Mouse (Mus musculus) spleen, postnatal 14 days (tissue): ENCODE measurements around the gene Mettl23.
A peak's percentile ranks its signal among the peaks of the same experiment; 100 is the strongest.
"Not testable (repeated sequence)": the region's sequence is repeated elsewhere in the genome, so short reads cannot be mapped to it uniquely, and the experiment has no call there.

ENCODE experiments used
- DNase-seq, 2 experiments: peaks; one replicate each; pipeline ENCODE4 v3.0.0; 2021 to 2022; ENCODE audit warnings: low spot score in 2 of 2

Gene Mettl23

DNA sequence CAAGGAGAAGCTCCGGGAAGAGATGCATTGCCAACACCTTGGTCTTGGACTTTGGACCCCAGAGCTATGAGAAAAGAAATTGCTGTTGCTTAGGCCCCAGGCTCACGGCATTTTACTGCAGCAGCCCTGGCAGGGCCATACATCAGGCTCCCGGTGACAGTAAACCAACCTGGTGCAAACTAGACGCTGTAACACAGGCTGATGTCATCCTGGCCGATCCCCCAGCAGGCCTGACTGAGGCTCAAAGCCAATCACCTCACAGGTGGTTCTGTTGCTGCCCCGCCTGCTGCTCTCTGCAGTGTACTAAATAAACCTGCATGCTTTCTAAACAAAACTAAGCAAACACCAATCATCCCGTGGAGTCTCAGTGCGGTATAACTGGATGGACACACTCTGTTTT lies 24.4 kb upstream of the Mettl23 start:
- no peak for DNase-seq

DNA sequence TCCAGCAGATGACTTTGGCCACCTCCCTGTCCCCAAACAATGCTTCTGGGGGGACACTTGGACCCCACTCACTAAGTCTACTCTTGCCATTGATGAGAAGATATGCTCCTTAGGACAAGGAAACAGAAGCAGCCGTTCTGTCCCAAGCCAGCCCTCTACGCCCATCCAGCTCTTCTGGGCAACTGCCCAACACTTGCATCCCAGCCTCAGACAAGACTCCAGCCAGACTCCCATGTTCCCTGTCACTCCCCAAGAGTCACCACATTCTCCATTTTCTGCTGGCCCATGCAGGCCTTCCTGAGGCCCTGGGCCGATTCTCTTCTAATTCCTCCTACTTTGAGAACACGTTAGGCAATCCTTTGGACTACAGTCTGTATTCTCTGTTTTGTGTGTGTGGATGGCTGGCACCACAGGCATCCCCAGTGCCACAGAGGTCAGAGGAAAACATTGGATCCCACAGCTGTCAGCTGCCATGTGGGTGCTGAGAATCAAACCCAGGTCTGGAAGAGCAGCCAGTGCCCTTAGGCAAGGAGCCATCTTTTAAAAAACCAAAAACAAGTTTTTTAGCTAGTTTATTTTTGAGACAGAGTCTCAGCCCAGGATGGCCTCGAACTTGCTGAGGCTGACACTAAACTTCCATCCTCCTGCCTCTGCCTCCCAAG lies 23.0 kb upstream of the Mettl23 start:
- no peak for DNase-seq

DNA sequence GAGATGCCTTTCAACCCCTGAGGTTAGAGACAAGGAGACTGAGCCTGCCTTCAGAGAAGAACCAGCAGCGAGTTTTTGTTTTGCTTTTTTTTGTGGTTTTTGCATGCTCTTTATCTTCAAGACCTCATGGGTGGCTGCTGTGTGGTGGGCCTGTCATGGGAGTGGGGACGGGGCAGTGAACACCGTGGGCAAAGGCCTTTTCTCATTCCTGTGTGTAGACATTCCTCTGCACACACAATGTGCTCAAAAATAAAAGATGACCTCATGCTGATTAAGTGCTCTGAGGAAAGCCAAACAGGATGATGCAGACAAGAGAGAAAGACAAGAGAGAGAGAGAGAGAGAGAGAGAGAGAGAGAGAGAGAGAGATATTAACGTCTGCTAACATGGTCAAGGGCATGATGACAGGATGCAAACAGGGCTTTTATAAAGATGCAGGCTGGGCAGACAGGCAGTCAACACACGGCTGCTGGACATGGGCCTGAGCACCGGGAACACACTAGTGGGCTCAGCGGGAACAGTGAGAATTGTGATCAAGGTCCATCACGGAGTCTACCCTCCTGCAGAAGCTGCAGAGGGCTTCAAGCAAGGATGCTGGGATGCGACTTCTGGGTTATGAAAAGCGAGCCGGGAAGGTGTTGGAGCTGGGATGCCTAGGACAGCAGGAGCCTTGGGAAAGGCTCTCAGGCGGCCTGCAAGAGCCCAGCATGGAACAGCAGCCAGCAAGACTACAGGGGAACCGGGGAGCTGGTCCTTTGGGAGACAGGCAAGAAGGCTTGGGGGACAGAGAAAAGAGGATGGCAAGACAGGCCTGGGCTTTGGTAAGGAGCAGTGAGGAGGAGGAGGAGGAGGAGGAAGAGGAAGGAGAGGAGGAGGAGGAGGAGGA lies 21.8 kb upstream of the Mettl23 start:
- DNase-seq: no peak

DNA sequence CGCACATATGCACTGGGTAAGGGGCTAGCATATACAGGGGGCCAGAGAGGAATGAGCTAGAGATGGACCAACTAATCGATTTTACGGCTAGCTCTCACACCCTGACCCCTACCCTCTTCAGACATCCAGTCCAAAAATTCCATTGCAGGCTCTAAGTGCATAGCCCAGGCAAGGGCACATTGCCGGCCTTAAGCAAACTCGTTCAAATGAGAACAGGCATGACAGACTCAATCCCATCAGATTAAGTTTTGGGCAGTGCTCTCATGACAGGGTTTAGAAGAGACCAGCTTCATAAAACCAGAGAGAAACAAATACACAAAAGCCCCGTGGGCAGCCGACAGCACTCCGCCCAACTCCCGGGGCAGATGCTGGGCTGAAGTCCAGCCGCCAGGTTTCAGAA lies 20.9 kb upstream of the Mettl23 start:
- DNase-seq: no peak

DNA sequence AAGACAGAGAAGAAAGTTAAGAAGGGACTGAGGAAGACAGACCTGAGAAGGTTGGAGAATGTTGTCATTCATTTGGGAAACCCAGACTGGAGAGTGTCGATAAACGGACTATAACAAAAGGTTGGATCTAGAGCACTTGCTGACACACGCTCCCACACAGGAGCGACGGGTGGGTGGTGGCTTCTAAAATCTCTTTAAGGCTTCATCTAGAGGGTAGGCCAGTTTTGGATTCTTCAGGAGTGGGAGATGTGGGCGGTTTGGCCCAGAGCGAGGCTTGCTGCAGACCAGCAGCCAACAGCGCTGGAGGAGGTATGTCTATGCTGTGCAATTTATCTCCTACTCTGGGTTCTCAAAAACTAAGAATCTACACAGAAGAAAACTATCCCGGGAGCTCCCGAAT lies 20.5 kb upstream of the Mettl23 start:
- no peak for DNase-seq

DNA sequence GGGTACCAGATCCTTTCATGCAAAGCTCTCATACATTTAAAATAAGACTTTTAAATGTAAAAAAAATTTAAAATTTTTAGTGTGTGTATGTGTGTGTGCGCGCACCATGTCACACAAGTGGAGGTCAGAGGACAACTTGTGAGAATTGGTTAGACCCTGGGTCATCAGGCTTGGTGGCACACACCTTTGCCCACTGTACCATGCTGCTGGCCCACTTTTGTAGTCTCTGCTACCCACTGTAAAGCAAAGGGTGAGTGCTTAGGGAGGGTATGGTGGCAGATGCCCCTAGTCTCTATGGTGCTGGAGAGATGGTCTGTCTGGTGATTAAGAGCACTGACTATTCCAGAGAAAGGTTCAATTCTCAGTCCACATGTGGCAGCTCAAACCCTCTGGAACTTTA lies 19.8 kb upstream of the Mettl23 start:
- DNase-seq: no peak

DNA sequence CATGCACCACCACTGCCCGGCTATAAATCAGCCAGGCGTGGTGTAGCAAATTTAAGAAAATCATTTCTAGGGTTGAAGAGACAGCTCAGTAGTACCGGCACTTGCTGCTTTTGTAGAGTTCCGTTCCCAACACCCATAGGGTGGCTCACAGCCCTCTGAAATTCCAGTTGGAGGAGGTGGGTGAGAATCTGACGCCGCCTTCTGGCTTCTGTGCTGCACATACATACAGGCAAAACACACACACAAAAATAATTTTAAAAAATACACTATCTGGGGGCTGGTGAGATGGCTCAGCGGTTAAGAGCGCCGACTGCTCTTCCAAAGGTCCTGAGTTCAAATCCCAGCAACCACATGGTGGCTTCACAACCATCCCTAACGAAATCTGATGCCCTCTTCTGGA lies 19.2 kb upstream of the Mettl23 start:
- DNase-seq: not testable (repeated sequence)

DNA sequence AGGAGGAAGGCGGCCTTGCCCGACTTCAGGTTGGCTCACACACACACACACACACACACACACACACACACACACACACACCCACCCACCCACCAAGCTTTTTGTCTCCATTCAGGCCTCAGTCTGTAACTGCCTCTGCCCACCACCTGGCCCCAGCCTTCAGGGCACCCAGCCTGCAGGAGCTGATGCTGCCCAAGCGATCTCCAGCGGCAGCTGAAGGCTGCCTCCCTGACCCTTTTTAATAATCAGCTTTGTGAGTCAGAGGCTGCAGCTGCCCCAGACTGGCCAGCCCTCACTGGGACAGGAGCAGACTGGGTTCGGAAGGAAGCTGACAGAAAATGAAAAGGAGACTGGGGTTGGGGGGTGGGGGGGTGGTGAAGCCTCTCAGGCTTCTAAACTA lies 17.8 kb upstream of the Mettl23 start:
- no peak for DNase-seq

DNA sequence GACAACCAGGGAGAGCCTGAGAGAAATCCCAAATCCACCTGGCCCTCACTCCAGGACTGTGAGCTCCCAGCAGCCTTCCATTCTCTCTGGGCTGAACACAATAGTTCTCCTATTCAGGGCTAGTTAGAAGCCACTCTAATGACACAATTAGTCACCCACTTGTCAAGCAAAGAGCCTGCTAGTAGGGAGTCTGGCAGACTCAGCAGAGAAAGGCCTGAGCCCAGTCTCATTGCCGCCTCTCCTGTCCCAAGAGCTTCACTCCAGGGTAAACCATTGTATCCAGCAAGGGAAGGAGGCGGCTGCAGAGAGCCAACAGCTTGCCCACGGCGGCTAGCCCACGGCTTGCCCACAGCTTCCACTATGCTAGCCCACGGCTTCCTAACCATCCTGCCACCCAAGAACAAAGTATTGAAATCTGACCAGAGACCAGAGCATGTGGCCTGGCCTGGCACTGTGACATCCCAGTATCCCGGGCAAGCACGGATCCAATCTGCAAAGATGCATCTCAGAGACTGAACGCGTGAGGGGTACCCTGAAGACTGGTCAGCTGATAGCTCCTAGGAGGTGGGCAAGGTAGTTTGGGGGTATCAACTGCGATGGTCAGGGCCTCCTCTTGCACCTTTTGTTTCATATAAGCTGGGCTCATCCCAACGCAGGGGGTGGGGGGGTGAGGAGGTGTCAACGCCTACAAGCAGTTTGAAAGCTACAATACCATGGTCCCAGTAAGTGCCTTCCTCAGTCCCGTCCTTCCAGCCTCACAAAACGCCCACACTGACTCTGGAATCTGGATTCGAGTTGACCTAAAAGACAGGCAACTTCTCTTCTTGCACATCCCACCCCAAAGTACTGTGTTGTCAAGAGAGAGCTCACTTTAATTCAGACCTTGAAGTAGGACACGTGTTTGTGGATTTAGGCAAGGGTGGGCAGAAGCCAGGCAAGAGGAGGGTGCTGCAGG lies 16.3 kb upstream of the Mettl23 start:
- DNase-seq: no peak

DNA sequence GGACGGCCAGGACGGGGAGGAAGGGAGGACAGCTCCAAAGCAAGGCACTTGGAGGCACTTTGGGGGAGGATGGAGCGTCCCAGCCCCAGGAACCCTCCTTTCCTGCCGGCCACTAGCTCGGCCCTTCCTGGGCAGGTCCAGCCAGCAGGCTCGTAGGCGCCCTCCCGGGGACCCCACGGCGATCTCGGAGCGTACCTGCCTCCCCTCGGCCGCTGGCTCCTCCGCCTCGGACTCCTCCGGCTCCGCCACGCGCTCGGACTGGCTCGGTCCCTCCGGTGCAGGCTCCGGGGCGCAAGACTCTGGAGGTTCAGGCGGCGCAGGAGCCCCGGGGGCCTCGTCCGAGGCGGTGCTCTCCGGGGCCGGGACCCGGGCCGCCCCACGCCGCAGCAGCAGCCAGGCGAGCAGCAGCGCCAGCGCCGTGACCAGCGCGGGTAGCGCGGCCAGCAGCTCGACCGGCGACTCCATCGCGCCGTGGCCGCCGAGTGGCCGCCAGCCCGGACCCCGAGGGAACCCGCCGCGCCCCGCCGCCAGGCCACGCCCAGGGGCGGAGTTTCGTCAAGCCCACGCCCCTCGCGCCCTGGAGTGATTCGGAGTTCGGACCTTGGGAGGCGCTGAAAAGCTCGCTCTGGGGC lies 15.4 kb upstream of the Mettl23 start, which contains the start of gene Mxra7:
Gene Mxra7 (minus strand): TSS at position 513 of the 632 bp plus-strand sequence.
- DNase-seq: peak; percentile 34 to 56

DNA sequence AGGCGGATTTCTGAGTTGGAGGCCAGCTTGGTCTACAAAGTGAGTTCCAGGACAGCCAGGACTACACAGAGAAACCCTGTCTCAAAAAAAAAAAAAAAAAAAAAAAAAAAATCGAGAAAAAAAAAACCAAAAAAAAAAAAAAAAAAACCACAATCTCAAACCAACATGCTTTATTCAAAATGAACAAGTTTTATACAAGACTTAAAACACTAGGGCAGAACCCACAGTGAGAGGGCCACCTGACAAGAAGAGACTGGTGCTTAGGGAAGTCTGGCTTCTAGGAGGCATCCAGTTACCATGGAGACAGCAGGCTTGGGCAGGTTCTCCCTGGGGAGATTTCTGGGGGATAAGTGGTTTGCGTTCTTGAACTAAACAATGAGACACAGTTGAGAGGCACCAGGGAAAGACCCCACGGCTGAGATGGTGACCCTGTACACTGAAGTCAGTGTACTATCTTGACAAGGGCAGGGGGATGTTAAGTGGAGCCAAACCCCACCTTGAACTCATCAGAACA lies 10.8 kb upstream of the Mettl23 start:
- no peak for DNase-seq

DNA sequence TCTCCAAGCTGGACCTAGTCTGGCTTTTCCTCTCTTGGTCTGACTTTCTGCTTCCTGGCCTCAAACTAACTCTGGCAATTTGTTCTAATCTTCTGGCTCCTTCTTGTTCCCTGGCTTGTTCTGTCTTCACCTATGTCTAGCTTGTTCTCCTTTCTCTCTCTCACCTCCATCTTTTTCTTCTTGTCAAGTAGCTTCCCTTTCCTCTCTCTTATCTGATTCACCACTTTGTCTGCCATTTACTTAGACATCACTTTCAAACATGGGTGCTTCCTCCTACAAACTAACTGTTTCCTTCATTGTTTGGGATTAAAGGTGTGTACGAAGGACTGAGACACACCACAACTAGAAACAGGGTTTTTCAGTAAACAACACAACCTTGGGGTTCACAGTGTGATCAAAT lies 8.1 kb upstream of the Mettl23 start:
- no peak for DNase-seq

DNA sequence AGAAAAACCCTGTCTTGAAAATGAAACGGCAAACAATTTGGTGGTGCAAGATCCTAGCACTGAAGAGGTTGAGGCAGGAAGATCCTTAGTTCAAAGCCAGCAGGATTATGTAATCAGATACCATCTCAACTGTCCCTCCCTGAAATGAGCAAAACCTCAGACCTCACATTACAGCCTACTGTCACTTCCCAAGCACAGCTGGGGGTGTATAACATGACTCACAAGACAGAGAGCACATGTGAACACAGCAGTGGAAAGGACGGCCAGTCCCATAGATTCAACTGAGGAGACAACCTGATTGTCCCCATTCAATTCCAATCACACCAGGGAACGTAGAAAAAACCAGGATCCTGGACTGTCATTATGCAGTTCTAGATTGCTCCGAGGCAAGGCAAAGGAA lies 6.8 kb upstream of the Mettl23 start:
- DNase-seq: no peak

DNA sequence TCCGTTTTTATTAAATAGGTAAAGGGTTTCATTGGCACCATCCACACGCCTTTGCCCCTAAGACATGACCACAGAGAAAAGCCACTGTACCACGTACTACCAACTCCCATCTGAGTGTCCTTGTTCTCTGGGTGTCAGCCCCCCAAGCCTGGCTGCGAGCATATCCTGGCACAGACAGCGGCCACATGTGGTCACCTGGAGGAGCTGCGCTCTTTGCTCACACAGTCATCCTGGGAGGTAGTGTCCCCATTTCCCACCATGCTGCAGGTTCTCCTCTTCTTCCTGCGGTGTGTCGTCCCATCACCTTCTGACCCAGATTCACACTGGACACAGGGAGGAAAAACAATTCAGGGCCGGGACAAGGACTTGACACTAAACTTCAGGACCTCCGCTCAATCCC lies 5.6 kb upstream of the Mettl23 start:
- DNase-seq: no peak

DNA sequence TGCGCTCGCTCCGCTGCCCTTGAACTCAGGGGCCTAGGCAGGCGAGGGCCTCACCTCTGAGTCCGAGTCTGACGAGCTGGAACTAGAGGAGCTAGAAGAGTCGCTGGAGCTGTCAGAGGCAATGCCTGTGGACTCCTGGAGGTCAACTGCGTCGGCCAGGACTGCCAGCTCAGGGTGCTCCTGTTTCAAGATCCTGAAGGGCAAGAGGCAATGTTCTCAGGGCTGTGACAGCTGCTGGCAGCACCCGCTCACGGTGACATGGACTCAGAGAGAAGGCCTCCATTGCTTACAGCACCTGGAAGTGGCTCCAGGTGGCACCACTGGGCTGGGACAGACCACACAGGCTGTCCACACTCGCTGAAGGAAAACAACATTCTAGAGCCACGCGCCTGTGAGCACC lies 4.1 kb upstream of the Mettl23 start:
- no peak for DNase-seq

DNA sequence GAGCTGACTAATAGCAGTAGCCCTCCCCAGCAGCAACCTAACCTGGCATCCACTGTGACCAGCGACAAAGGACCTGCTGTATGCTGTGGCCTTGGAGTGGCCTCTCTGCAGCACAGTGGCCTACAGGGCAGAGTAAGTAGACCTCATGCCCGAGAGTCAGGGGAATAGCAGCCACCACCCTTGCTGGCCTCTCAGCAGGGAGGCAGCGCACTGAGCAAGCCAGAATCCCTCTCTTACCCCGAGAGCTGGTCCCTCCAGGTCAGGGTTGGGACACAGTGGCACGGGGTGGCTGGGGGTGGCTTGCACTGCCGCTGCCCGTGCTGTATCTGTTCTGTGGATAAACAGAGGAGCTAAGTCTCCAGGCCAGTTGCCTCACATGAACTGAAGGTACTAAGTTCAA lies 3.5 kb upstream of the Mettl23 start:
- no peak for DNase-seq

DNA sequence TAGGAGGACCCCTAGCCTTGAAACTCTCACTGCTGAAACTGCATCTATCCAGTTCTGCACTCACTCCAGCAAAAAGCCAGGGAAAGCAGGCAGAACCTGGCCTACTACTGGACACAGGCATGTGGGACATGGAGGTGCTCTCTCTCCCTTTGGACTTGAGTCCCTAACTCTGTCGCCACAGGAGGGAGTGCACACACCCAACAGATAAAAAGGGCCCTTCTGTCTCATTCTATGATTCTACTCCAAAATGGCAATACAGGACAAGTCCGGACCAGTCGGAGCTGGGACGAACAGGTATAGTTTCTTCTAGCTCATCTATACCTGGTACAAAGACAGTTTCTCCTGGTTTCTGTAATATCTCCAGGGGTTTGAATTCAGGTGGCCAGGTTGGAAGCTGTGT lies 2.3 kb upstream of the Mettl23 start:
- no peak for DNase-seq

DNA sequence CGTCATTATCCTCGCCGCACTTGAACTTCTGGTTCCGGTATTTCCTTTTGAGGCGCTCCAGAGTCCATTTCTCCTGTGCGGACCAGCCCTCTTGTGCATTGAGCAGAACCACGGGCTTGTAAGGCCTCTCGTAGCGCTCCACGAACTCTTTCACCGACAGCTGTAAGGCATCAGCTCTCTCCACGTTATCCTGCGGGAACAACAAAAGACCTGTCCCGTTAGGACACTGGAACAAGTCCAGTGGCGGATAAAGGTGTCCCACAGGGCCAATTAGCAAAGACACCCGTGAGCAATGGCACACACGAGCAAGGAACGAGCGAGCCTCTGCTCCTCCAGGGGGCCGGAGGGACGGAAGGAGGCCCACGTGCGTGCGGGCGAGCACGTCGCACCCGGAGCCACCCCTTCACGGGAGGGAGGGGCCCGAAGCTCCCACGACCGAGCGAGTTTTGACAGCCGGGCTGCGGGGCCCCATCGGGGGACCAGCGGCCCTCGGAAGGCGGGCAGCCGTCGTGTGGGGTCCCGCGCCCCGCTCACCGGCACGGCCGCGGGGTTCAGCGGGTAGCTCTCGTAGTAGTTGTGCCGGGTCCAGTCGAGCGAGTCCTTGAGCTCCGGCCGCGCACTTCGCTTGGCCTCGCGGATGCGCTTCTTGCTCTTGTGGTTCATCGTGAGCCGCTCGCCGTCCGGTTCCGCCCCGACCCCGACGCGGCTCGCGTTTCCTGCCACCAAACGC lies 382 bp upstream of the Mettl23 start:
- peak; percentile 50 to 55 for DNase-seq

DNA sequence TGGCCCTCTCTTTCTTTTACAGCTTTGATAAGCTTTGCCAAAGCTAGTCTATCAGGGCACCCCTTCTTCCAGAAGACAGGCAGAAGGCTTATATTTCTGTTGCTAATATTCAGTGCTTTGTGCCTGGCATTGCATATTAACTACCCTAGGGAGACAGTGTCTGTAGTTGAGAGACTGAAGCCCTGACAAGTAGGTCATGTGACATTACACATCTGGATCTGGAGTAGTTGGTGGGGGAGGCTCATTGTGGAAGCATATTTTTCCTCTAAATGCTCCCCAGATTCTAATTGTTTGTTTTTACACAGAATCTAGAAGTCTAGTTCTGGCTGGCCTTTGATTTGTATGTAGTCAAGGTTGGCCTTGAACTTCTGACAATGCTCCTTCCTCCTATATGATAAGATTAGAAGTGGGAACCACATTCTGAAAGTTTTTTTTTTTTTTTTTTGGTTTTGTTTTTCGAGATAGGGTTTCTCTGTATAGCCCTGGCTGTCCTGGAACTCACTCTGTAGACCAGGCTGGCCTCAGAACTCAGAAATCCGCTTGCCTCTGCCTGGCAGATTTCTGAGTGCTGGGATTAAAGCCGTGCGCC lies 3.6 kb downstream of the Mettl23 start:
- DNase-seq: no peak
